9 mouse cellular contexts compared by ENCODE assay signal in the genomic region with DNA sequence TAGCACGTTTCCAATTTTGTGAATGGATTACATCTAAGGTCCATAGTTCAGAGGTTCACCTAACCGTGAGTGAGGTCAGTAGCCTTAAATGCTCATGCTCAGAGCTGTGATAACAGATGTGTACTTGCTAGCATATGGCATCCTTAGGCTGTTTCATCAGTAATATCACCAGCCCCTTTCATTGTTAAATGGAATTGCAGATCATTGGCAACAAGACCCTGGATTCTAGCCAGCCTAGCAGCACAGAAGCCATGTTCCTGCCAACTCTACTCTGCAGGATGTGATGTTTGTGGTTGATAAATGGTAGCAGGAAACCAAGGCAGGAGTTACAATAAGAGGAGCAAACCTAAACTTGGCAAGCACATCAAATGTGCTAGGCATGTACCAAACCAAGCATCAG.
A peak's percentile ranks its signal among the peaks of the same experiment; 100 is the strongest.
DNase-seq lines count a peak whose midpoint lies in the region; ATAC-seq lines count a peak whose summit lies in the region.
"Had no signal": no experiment of that assay in that cellular context is flagged by ENCODE, and none has a peak within 500 bp of the region (broad histone marks: within the 10 kb centered on the region; RNA-seq: fewer than 3 reads in every experiment).

No protein-coding gene starts in this region.

- ATAC-seq in cerebellum, adult (ENCODE audit: insufficient number of reproducible peaks, low FRiP score, low TSS enrichment): peak; percentile 59; the same call in 1 of the 2 replicates
- no peak for ATAC-seq in activated CD4-positive, CD25-positive, alpha-beta regulatory T cell, adult 4 months

- intact Hi-C loops in left cerebral cortex, postnatal 4 days (cut with DNase I): no loop called here
- intact Hi-C loops in left cerebral cortex, postnatal 25 days (cut with DNase I): no loop called here

- no peak for DNase-seq in cerebellum, adult 11 months
- peak; percentile 68 for DNase-seq in left cerebral cortex, postnatal 4 days
- no peak for DNase-seq in left cerebral cortex, postnatal 25 days (ENCODE audit: low spot score in 2 of 2)
- peak; percentile 57 for DNase-seq in kidney, postnatal 14 days
- DNase-seq in lung, postnatal 4 days: peak; percentile 24 to 31
- no peak for DNase-seq in left cerebral cortex, adult 18-20 months (ENCODE audit: low spot score in 2 of 2)
- DNase-seq: spleen, adult 18-20 months had no signal

Comparison
In these comparisons a context has a peak if more than half of its experiments do, and no peak if none do; other contexts are left out.
1. DNase-seq: peak in left cerebral cortex, postnatal 4 days (single experiment), kidney, postnatal 14 days (single experiment) and lung, postnatal 4 days (2 of 2); none in cerebellum, adult 11 months (single experiment), left cerebral cortex, postnatal 25 days (0 of 2) and left cerebral cortex, adult 18-20 months (0 of 2).